Mouse (Mus musculus) c-Kit-positive CD71-positive TER-119-negative erythroid progenitor cells, embryonic 14.5 days (primary cell): ENCODE measurements around the gene Cdc14a.
"Not testable (repeated sequence)": the region's sequence is repeated elsewhere in the genome, so short reads cannot be mapped to it uniquely, and the experiment has no call there.

Experiments used
- DNase-seq: peaks from one replicate; pipeline ENCODE4 v3.0.0-alpha.2; 2013; ENCODE audit warnings: low read depth

Cdc14a gene

GRCm38 (mm10) chr3:116368868-116369437 lies 54.9 kb downstream of the Cdc14a start:
- no peak for DNase-seq

DNA sequence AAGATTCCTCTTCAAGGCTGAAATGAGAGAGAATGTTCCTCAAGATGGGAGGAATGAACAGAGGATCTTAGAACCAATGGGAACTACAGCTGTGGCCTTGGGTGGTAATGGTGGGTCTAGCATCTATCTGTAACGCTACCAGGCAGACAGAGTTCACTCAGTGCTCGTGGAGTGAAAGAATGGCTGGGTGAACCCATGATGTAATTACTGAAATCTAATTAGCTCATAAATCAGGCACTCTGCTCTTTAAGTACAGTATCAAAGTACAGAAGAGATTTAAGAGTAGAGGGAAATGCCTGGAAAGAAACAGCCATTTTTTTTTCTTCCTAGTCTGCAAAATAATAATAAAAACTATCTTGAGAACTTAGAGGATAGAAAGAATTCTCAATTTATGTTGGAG lies 57.7 kb downstream of the Cdc14a start:
- no peak for DNase-seq

DNA sequence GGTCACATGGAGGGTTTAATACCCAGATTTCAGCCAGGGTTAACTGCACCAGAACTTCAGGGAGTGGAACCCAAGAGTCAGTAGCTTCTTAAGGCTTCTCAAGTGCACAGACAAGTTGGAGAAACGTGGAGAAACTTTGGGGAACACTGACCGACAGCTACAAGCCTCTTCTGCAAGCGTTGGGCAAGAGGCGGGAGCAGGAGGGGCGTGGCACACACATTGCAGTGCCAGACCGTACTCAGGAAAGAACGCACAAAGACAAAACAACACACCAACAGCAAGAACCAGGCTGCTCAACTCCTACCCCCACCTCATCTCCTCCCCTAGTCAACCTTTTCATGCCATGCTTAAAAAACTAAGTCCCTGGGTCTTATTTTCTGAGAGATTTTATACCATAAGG lies 61.9 kb downstream of the Cdc14a start:
- no peak for DNase-seq

GRCm38 (mm10) chr3:116361101-116361500 lies 62.7 kb downstream of the Cdc14a start:
- DNase-seq: no peak

DNA sequence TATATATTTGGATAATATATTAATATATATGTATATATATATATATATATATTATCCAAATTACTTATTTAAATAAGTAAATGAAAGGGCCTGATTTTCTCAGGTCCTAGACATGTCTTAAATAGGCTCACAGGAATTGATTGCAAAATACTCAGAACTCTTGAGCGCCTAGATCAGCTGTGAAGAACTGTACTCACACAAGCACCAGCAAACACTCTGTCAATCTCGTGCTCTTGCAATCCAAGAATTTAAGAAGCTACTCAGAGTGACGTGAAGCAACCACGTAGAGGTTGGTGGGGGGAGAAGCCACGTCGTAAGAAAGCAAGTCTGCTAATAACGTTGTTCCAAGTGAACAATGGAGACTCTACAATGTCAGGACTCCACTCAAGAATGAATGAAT lies 66.0 kb downstream of the Cdc14a start:
- no peak for DNase-seq

DNA sequence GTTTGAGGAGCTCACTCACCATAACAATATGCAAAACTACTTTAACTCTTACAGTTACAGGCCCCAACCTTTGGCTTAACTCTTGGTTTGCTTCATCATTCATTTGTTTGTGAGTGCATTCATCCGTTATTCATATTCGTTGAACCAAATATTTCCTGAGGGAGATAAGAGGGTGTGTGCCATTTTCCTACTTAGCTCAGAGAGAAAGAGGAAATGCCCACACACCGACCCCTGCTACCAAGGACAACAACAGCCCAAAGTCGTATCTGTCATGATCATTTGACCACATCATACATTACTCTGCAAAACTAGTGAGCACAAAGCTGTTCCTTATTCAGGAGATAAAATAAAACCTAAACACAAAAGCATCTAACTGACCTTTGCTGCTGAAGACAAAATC lies 66.7 kb downstream of the Cdc14a start:
- no peak for DNase-seq

- no peak for DNase-seq
Observed at GRCm38 (mm10) chr3:116355026-116355788, 68.6 kb downstream of the Cdc14a start.

GRCm38 (mm10) chr3:116352486-116352885 lies 71.3 kb downstream of the Cdc14a start:
- no peak for DNase-seq

DNA sequence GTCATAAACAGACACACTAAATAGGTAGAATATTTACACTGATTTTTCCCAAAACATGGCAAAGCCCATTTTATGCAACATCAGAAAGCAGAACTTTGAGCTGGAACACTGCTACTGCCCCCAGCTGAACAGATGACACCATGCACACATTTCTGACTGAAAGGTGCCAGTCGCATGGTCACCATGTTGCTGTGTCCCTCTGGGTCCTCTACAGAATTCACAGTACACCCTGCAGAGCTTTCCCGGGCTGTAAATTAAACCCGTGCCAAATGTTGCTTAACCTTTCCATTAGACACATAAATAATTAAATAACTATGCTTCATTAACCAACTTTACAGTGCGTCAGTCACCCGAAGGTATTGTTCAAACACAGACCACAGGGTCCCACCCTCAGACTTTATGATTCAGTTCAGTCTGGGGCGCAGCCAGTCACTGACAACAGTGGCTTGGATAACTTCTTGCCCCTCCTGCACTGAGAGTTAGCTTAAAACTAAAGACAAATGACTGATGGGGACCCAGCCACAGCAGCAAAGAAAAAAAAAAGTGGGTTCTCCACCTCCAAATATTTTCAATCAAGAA lies 73.4 kb downstream of the Cdc14a start:
- DNase-seq: no peak

DNA sequence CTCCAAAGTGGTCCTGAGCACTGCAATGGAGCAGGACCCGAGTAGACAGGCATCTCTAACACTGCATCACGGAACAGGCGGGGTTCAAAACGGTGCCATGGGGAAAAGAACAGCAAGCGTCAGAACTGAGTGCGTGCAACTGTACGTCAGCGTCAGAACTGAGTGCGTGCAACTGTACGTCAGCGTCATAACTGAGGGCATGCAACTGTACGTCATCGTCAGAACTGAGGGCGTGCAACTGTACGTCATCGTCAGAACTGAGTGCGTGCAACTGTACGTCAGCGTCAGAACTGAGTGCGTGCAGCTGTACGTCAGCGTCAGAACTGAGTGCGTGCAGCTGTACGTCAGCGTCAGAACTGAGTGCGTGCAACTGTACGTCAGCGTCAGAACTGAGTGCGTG lies 76.3 kb downstream of the Cdc14a start:
- not testable (repeated sequence) for DNase-seq

GRCm38 (mm10) chr3:116345245-116345644 lies 78.6 kb downstream of the Cdc14a start:
- DNase-seq: no peak

DNA sequence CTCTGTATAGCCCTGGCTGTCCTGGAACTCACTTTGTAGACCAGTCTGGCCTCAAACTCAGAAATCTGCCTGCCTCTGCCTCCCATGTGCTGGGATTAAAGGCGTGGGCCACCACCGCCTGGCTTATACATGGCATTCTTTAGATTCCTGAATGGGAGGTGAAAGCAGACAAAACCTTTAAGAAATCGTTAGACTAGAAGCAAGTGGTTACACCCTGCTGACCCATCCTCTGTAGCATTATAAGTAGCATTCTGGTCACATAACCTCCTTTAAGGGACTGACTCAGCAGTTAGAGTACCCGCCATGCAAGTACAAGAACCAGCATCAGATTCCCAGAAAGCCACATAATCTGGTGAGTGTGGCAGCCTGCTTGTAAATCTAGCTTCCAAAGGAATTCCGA lies 81.6 kb downstream of the Cdc14a start:
- no peak for DNase-seq

GRCm38 (mm10) chr3:116340950-116341624 lies 82.7 kb downstream of the Cdc14a start:
- peak; percentile 66 for DNase-seq

GRCm38 (mm10) chr3:116340281-116340680 lies 83.6 kb downstream of the Cdc14a start:
- no peak for DNase-seq

DNA sequence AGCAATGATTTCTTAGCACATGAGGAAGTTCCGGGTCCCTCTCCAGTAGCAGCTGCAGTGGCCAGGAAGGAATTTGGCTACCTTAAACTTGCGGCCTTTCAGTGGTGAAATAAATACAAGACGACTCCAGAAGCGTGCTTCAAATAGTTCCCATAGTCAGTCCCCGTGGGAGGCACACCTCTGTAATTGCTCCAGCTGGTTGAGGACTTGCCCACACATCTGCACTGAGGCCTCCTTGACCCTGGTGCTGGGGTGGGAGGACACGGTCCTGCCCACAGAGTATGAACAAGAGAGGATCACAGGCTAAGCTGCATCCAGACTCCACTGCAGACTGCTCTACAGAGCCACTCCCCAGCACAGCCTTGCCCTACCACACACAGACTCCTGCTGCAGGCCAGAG lies 85.2 kb downstream of the Cdc14a start:
- no peak for DNase-seq

- DNase-seq: no peak
Observed at GRCm38 (mm10) chr3:116337840-116338239, 86.0 kb downstream of the Cdc14a start.

DNA sequence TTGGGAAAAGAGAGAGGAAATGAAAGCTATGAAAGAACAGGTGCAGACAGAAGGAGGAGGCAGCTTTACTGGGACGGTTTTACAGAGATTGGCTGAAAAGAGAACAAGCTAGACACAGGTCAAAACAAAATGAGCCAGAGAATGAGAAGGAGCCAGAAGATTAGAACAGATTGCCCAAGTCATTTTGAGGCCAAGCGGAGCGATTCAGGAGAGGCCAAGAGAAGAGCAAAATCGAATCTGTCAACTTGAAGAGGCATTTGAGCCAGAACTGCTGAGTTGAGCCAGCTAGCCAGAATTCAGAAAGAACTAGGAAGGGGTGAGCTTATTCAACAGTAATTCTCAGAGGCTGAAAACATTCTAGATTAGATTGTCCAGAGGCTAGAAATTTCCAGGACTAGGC lies 88.8 kb downstream of the Cdc14a start:
- DNase-seq: no peak

- no peak for DNase-seq
Observed at GRCm38 (mm10) chr3:116333711-116334110, 90.1 kb downstream of the Cdc14a start.

- peak; percentile 46 for DNase-seq
Observed at GRCm38 (mm10) chr3:116333229-116333628, 90.6 kb downstream of the Cdc14a start.

- peak; percentile 72 for DNase-seq
Observed at GRCm38 (mm10) chr3:116331811-116332464, 91.9 kb downstream of the Cdc14a start.

- no peak for DNase-seq
Observed at GRCm38 (mm10) chr3:116329976-116330375, 93.9 kb downstream of the Cdc14a start.

DNA sequence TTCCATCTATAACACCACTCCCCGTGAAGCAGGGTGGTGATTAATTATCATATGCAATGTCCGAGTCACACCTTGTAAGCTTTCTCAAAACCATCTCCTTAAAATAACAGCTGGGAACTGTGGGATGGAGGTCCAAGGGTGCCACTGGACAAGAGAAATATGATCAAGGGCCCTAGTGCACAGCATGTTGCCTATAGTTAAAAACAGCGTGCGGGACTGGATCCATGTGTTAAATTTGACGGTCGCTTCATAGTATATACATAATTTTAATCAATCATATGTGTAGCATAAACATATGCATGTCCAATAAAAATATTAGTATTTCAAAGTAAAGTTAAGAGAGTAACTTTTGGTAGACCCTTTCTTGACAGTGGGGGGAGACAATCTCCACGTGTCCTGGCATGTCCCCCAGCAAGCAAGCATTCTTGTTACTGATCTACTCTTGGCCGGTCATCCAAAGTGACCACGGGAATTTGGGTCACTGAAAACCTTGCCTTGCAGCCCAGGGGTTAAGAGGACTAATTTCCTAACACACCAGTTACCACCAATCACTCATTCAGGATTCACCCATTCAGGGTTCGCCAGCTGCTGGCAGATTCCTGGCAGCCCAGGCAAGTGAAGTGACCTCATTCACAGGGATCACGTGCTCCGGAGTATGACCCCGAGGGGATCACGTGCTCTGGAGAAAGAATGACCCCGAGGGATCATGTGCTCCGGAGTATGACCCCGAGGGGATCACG lies 94.6 kb downstream of the Cdc14a start:
- no peak for DNase-seq
